Mouse (Mus musculus) kidney, postnatal 25 days (tissue): ENCODE measurements around the gene Il20.

Experiments
- DNase-seq, 2 experiments: peaks; one replicate each; pipeline ENCODE4 v3.0.0; 2021; ENCODE audit warnings: mixed read lengths in 2 of 2

Il20 gene

DNA sequence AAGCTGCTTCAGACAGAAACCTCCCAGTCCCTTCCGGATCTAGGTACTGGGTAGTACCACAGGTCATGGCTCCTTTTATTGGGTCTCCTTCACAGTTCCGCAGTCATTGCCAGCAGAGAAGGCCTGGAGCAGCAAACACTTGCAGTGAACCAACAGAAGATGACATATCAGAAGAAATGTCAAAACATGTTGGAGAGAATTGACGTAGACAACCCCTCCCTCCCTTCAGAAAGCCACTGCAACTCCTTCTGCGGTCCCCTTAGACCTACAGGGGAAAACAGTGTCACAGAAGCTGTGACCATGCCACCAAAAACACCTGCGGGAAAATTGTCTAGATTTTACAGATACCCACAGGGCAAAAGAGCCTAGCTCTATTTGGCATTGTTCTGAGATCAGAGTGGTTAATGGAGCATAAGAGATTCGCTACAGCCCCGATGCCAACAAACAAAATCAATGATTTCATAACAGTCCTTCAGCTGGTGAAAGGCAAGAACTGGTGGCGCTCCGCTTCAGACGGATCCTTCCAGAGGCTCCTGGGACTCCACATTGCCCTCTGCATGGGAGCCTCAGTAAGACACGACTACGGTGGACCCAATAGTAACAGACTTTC, at the start of gene Il20:
TSS of gene Il20 (minus strand) at position 51 of the 610 bp plus-strand sequence.
- DNase-seq: no peak

DNA sequence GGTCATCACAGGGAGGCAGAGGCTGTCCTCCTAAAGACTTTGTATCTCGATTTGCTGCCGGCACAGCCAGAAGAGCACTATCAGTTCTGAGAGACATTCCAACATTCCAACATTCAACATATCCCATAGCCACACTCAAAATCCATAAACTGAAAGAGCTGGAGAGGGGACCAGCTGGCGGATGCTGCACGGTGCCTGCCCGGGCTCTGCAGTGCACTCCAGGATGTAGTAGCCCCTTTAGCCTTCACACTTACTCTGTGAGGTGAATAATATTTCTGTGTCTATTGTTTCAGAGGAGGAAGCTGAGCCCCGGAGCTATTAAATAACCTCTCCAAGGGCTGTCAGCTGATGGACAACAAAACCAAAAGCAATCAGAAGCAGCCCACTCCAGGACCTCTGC, 35.7 kb upstream of the Il20 start:
- DNase-seq: no peak

DNA sequence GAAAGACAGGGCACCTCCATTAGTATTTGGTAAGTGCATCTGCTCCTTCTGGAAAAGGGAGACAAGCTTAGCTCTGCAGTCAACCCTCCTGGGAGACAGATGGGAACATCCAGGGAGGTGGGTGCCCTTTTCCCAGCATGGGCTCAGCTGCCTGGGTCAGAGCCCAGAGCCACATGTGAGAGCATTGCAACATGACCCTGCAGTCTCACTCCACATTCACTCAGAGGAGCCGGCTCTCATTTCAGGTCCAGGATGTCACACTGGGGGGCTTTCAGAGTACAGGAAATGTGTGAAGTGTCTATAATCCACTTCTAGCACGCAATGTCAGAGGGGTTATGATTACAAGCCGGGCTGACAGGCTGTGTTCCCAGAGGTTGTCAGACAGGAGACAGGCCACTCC, 30.6 kb upstream of the Il20 start:
- DNase-seq: no peak

DNA sequence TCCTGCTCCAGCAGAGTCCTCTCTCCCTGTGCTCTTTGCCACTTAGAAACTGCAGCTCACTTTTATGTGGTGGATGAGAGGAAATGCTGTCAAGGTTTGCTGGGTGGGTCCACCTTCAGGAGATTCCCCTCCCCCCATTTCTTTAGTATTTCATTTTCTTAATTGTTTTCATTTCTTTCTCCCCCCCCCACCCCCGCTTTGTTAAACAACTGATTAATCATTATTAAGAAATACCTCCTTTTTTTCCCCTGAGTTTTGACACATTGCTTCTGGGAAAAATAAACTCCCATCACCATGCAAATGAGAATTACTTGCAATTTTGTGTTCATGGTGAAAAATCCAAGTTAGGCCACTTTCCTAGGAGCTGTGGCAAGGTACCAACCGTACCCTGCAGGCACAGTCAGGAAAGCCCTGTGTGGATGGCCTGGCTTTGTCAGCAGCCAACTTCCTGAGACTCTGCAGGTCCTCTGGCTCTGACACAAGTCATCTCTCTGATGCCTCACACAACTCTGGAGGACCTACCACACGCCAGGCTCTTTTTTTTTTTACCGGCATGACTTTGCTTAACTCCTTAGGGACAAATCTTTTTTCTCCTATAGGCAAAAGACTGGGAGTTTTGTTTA, 28.9 kb upstream of the Il20 start, which contains the start of gene Il19:
TSS of gene Il19 (minus strand) at position 51 of the 623 bp plus-strand sequence.
- DNase-seq: no peak

DNA sequence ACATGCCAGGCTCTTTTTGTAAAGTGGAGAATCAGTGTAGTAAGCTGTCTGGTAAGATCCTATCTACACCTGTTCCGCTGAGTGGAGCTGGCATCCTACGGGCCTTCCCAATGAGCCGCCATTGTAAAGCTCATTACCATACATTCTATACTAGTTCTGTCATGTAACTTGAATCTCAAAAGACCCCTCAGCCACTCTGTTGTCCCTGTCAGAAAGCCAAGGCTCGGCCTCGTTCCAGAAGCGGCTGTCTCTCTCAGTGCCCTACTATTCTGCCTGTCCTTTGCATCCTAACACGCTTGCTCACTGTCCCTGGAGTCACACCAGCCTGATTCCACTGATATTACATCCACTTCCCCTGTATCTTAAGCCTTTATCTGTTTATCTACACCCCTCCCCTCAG, 26.9 kb upstream of the Il20 start:
- DNase-seq: no peak

DNA sequence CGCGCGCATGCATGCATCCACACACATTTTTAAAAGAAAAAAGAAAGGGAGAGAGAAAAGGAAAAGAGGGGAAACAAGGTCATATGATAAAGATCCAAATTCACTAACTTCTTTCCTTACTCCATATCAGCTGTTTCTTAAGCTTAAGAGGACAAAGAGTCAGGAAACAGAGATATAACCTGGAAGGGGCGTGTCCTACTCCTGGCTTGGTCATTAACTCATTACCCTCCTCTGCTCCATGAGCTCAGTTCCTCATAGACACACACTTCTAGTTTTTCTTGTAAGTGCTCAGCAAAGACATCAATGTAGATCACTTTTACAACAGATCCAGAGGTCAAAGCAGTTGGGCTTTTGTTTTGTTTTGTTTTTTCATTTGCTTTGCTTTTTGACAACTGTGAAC, 25.9 kb upstream of the Il20 start:
- DNase-seq: no peak

DNA sequence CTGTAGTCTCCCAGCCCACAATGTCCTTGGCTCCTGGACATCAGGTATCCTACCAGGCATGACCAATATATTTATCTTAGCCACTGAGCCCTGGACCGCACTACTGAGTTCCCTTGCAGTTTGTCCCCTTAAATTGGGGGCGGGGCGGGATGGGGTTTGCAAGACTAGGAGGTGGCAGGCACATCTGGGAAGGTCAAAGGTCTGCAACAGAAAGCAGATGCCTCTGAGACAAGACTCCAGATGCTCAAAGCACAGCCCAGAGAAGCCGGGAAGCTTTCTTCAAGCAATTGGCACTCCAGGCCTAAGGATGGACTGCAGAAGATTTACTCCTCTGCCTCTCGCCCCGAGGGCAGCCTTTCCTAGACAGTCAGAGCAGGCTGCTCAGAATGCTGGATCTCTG, 25.1 kb upstream of the Il20 start:
- DNase-seq: no peak

DNA sequence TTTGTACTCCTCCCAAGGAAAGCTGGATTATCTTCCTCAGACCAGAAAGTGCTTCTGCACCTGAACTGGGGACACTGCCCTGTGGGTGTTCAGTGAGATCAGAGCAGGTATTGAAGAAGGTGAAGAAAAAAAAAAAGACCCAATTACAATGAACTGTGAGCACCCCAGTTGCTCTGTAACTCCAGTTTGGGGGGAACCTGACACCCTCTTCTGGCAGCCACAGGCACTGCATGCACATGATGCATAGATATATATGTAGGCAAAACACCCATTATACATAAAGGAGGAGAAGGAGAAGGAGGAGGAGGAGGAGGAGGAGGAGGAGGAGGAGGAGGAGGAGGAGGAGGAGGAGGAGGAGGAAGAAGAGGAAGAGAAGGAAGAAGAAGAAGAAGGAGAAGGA, 15.2 kb upstream of the Il20 start:
- DNase-seq: no peak

DNA sequence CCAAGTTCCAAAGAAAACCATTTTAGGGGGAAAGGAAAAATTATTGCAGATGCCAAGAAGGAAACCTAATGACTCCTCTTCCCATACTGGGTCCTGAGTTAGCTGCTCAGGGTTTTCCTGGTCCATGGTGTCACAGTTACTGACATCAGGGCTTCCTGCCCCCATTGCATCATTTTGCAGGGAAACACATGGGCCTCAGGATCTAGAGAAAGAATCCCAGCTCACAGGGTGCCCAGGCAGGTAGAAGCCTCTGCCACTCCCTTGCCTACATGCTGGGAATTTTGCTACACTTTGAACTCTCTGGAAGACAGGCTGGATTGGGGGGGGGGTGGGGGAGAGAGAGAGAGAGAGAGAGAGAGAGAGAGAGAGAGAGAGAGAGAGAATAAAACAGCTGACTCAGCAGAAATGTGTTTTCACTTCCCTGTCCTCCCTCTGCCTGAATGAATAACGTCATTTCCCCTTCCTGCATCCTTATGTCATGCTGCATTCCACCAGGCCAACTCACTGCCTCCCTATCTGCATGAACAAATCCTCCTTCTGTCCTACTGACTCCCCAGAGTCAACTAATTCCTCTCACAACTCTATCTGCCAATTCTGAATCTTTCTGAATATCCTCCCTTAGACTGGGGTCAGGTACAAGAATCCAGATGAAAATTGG, 7.2 kb upstream of the Il20 start:
- no peak for DNase-seq

DNA sequence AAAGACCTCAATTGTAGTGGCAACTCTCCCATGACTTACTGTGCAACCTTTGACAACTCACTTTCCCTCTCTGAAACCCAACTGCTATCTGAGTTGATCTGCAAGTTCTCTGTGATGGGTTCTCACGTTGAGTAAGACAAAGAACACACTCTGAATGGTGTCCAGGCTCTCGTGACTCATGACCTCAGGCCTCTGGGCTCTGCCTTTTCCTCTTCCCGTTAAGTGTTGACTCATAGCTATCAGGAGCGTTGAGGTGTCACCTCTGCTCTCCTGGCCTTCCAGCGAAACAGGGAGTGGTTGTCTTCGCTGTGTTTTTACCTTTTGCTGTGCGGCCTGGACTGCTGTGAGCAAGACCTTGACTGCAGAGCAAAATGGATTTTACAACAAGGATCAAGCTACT, 8.7 kb downstream of the Il20 start:
- DNase-seq: no peak

DNA sequence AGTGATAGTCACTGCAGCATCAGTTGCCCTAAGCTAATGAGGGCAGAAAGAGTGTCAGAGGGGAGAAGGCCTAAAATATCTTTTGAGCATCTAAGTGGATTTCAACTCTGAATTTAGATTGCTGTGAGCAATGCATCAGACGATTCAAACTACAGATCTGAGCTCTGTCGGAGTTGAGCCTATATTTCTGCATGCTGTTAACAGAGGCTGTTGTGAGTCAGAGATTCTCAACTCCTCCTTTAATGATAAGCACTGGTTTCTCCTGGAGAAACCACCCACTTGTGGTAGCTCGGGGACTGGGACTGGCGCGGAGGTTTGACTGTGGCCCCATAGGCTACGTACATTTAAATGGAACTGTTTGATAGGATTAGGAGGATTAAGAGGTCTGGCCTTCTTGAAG, 16.8 kb downstream of the Il20 start:
- DNase-seq: no peak

DNA sequence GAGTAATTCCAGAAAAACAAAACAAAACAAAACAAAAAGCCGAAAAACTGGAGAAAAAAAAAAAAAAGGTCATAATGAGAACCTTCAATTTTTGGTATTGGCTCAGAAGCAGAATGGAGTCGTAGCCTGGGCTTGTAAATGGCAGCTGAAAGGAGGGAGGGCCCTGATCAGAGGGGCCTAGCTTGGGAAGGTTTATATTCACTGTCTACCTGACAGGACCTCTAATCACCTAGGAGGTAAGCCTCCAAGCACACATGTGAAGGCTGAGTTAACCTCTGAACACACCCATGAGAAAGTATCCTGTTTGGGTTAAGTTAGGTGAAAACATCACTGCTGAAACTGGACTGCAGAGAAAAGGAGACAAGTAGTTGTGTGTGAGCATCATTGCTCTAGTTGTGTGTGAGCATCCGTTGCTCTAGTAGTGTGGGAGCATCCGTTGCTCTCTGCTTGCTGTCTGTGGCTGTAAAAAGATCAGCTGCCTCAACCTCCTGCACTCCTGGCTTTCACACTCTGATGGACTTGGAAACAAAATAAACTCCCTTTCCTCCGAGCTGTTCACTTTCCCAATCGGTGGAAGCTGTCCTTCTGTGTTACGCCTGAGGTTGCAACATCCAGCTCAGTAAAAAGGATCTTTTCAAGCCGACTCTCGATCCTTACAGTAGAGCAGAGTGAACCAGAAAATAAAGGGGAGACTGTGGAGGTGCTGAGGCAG, 17.8 kb downstream of the Il20 start:
- no peak for DNase-seq

DNA sequence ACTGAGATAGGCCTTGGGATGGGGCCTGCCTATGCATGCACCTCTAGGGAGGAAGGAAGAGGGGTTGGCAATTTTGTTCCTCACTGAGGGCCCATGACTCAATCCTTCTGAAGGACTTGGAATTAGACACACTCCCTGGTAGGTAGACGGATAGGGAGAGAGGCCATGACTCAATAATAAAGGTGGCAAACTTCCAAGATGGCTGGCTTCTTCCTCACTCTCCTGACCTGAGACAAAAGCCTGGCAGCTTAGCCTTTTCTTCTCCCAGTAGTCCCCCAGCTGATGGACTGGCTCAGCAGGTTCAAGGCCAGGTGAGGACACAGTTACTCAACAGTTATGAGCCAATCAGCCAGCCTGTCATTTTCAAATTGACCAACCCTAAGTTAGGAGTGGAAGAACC, 18.8 kb downstream of the Il20 start:
- no peak for DNase-seq

DNA sequence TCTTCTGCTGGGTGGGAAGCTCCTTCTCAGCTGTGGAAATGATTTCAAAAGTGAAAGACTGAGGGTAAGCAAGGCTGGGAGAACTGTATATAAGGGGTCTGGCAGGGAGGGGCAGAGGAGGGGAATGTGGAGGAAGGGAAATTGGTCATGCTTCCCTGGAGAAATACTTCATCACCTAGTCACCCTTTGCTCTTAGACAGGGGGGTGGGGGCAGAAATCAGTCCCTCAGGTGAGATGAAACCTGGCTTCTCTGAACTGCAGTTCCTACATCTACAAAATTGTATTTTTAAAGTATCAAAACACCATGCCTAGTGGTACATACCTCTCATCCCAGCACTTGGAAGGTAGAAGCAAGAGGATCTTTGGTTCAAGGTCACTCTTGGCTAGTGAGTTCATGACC, 23.9 kb downstream of the Il20 start, which contains the start of gene Il24:
TSS of gene Il24 (minus strand) at position 101 of the 400 bp plus-strand sequence.
- DNase-seq: no peak

DNA sequence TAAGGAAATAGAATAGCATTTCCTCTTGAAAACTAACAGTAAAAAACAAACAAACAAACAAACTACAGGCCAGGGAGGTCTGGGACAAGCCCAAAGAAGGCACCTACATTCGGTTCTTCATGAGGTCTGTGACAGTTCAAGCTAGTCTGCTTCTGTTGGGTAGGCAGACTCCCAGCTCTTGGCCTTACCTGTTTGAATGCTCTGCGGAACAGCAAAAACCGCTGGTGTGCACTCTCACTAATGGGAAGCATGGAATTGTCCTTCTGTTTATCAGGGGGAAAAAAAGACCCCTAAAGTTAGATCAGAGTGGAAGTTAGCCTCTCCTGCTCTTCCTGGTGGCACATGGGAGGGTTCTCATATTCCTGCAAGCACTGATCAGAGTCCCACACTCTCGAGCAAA, 28.1 kb downstream of the Il20 start:
- DNase-seq: no peak

DNA sequence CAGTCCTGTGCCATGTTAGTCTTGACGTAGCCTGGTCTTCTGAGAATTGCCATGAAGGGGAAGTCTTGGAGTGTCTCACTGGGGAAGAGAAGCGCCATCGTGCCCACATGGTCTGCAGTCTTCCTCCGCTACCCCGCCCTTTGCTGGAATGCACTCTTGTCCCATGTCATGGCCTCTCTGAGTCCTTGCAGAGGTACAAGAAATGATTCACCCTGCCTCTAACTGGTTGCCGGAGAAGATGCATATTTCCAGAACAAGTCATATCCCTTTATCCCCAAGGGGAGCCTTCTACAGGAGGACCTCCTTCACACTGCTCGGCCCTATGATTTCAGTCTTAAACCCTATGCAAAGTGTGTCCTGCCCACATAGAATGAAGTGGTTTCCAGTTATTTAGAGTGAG, 31.3 kb downstream of the Il20 start:
- DNase-seq: no peak

DNA sequence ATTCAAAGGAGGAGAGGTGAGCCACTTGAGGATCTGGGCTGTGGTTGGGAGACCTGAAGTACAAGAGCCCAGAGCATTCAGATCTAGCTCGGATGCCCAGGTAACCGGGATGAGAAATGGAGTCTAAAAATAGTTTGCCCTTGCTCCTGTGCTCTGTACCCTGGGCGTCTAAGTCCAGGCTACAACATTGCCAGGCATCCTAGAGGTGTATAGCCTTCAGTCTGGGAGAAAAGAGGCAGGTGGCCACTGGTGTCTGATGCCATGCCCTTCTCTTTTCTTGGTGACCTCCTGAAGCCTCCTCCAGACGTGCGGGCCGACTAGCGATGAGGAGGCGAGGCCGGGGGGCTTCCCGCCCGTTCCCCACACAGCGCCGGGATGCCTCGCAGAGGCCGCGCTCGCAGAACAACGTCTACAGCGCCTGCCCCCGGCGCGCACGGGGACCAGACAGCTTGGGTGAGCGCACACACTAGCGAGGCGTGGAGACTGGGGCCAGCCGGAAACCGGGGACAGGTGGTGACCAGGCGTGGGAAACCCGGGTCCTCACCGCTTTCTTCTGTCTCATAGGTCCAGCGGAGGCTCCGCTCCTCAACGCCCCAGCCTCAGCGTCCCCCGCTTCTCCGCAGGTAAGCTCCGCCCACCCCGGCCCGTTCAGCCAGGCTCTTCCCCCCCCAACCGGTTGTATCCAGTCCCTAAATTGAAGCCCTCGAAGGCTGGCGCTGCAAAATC, 33.2 kb downstream of the Il20 start:
- peak; percentile 50 to 72 for DNase-seq

DNA sequence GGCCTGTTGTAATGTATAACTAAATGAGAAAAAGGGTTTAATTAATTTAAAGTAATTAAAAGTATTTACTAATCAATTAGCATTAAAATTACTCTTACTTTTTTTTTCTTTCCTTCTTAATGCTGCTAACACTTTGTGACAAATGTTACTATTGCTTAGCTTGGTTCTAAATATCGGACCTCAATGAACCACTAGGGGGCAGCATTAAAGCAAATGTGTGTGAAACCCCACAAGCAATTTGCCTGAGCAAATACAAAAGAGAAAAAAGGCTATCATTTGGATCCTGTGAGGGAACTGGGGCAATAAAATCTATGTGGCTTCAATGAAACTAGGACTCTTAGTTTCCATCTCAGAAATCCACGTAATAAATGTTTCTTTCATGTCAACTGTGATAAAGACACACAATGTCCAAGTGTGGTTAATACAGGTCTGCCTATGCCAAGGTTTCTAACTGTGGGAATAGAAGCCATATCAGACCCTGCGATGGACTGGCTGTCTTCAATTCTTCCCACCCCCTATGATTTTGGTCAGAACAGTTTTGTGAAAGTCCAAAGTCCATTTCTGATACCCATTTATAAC, 34.2 kb downstream of the Il20 start:
- DNase-seq: peak in 1 of 2 experiments; percentile 75

DNA sequence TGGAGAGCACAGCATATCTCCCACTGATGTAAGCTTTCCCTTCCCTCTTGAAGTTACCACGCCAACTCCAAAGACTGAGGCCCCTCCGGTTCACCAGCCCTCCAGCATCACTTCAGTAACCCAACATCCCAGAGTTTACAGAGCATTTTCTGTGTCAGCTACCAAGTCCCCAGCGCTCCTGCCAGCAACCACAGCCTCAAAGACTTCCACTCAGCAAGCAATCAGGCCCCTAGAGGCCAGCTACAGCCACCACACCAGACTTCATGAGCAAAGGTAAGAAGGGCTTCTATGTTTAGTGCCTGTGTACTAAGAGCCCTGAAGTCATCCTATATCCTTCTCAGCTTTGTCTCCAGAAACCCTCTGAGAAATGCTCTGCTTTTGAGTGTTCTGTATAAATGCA, 35.3 kb downstream of the Il20 start:
- no peak for DNase-seq

DNA sequence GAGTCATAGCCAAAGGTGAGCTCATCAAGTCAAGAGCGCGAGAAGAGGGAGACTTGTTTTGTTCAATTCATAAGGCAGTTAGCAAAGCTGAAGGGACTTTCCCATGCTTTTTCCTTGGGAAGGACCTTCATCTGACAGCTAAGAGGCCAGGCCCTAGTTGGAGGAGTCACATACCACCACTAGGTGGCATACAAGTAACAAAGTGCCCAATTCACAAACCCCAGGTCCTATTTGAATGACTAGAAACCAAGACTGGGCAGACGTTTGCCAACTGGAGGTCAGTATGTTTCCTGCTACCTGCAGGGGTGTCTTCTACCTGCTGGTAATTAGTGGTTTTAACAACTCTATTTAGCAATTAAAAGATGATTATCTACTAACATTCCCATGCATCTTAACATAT, 36.1 kb downstream of the Il20 start:
- peak; percentile 60 for DNase-seq

DNA sequence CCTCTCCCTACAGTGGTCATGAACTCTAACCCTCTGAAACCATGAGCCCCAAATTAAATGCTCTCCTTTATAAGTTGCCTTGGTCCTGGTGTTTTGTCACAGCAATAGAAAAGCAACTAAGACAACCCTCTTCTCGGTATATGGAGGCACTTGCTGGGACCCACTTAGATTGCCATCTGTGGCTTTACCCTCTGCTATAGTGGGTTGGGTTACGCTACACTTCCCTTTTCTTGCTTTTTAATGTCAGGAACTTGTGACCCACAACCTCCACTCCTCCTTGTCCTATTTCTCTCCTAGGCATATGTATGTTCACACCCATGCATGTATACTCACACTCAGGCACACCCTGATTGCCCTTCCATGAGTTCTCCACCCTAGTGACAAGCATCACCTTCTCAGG, 38.3 kb downstream of the Il20 start:
- no peak for DNase-seq

DNA sequence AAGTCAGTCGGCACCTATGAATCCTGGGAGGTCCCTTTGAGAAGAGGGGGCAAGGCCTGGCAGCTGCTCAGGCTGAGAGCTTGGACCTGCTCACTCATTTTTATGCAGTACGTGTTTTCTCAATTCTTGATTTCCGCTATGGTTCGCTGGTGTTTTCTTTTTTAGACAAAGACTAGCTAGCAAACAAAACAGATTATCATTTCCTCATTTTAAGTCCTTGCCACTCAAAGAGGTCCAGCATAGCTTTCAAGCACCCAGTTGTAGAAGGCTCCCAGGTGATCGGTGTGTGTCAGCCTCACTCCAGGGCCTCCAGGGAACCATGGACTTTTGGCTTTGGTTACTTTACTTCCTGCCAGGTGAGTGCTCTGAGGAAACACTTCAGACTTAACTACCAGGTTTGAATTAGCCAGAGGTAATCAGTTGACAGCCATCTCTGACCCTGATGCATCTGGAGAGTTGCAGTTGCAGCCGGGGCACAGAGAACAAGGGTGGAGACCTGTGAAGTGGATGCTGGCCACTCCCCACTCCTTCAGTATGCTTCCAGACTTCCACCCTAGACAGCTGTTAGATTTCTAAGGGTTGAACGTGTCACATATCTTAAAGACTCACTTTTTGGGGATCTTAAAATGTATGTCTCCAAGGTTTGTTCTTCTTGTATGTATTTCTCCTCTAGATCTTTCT, 45.6 kb downstream of the Il20 start, which contains the start of gene Fcmr:
TSS of gene Fcmr (plus strand) at position 129 of the 681 bp plus-strand sequence.
- no peak for DNase-seq
